Mouse (Mus musculus) embryonic facial prominence, embryonic 15.5 days (tissue): ENCODE results near the gene Rps6kb2. TPM values are rescaled to one million over a fixed set of nuclear protein-coding genes. Genes with fewer than 3 reads are reported as not detected.
"Not testable (repeated sequence)": the region's sequence is repeated elsewhere in the genome, so short reads cannot be mapped to it uniquely, and the experiment has no call there.

Experiments used
- ATAC-seq: fragments of 200-750 bp; cut with Nextera tagmentation; 2 replicates; pipeline ENCODE4 v1.8.0; 2017; ENCODE audit warnings: low read depth, moderate TSS enrichment; ENCODE audit not compliant: insufficient number of reproducible peaks, low FRiP score, low TSS enrichment
- H3K27ac ChIP-seq: fragments of 300-500 bp; sonication (generic); replicated peaks from 2 replicates; pipeline ENCODE4 v1.5.1; 2015; ENCODE audit warnings: mild to moderate bottlenecking, inconsistent platforms
- H3K27me3 ChIP-seq: fragments of 300-500 bp; sonication (generic); 2 replicates; pipeline ENCODE4 v1.6.1; 2015; ENCODE audit warnings: inconsistent platforms
- H3K36me3 ChIP-seq: fragments of 300-500 bp; sonication (generic); 2 replicates; pipeline ENCODE4 v1.6.1; 2015; ENCODE audit warnings: mild to moderate bottlenecking, inconsistent platforms
- H3K4me1 ChIP-seq: fragments of 300-500 bp; sonication (generic); 2 replicates; pipeline ENCODE4 v1.6.1; 2015; ENCODE audit warnings: inconsistent platforms
- H3K4me2 ChIP-seq: fragments of 300-500 bp; sonication (generic); replicated peaks from 2 replicates; pipeline ENCODE4 v1.6.1; 2015; ENCODE audit warnings: mild to moderate bottlenecking, inconsistent platforms
- H3K4me3 ChIP-seq: fragments of 300-500 bp; sonication (generic); replicated peaks from 2 replicates; pipeline ENCODE4 v1.5.1; 2015; ENCODE audit warnings: mild to moderate bottlenecking, inconsistent platforms
- H3K9ac ChIP-seq: fragments of 300-500 bp; sonication (generic); 2 replicates; pipeline ENCODE4 v1.6.1; 2015; ENCODE audit warnings: inconsistent platforms
- H3K9me3 ChIP-seq: fragments of 300-500 bp; sonication (generic); replicated peaks from 2 replicates; pipeline ENCODE4 v1.6.1; 2016; ENCODE audit warnings: inconsistent platforms
- WGBS: fragments of 180-500 bp; shearing (Covaris S2); methylation state at CpG from one replicate; pipeline ENCODE4 v1.1.7; 2015; 5-methylcytosine and 5-hydroxymethylcytosine counted together
- polyA plus RNA-seq: library from polyadenylated mRNA; unstranded; fragments of >200 nt; fragmentation: Nextera tagmentation; extraction: Ambion mirVana; gene quantifications from 2 replicates; pipeline ENCODE4 v1.2.1, GENCODE M21; 2015

The Rps6kb2 gene
- polyA plus RNA-seq, 1 experiment from 2014 or later: 70.4 TPM

DNA sequence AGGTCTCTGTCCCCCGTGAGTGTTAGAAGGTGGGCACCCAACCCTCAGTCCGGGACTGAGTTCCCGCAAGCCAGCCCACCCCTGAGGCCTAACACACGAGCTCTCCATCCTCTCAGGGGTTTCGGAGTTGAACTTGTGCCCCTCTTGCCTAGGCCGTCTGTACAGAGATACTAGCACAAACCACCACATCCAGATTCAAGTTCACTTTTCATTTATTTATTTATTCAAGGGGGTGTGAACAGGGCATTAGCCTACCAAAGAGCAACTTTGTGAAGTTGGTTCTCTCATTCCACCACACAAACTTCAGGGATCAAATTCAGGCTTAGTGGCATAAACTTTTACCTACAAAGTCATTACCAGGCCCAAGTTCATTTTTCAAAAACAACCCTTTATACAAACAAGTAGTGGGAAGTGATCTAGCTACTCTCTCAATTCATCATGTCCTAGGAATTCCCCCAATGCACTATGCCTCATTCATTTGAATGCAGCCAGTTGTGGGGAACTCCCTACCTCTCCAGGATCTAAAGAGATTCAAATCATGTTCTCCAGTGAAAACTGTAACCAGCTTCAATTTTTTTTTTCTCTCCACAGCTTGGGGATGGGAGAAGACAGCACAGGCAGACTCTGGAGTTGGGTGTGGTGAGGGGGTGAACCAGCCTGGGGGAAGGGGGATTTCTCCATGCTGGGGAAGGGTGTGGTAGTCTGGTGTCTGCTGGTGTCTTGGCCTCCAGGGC is 27.8 kb downstream of the Rps6kb2 start:
- not testable (repeated sequence) for H3K27me3 ChIP-seq, ATAC-seq, H3K4me1 ChIP-seq, H3K4me3 ChIP-seq, H3K9ac ChIP-seq, H3K9me3 ChIP-seq, H3K4me2 ChIP-seq, H3K27ac ChIP-seq
- peaks cover 22% of the 10 kb centered on the region for H3K36me3 ChIP-seq
- WGBS: 77% methylated on average over 6 of the region's 6 CpGs

DNA sequence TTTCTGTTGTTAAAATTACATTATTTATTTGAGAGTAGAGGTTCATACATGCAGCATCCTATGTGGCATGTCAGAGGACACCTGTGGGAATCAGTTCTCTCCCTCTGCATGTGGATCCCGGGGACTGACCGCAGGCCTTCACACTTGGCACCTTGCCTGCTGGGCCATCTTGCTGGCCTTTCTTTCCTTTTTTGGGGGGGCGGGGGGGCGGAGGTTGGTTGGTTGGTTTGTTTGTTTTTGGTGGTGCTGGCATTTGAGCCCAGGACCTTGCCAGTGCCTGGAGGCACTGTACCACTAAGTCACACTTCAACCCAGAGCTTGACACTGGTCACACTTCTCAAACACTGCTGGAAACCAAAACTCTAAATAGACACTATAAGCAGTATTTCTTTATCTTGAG is 28.8 kb downstream of the Rps6kb2 start:
- no peak overlapping the region for H3K9ac ChIP-seq
- no peak overlapping the region for H3K4me2 ChIP-seq
- no peaks in the 10 kb centered on the region for H3K4me1 ChIP-seq
- H3K27me3 ChIP-seq: no peaks in the 10 kb centered on the region
- no peak for ATAC-seq
- peaks cover 31% of the 10 kb centered on the region for H3K36me3 ChIP-seq
- no peaks in the 10 kb centered on the region for H3K9me3 ChIP-seq
- no peak overlapping the region for H3K4me3 ChIP-seq
- H3K27ac ChIP-seq: no peak overlapping the region
- 84% methylated on average over 4 of the region's 4 CpGs for WGBS

DNA sequence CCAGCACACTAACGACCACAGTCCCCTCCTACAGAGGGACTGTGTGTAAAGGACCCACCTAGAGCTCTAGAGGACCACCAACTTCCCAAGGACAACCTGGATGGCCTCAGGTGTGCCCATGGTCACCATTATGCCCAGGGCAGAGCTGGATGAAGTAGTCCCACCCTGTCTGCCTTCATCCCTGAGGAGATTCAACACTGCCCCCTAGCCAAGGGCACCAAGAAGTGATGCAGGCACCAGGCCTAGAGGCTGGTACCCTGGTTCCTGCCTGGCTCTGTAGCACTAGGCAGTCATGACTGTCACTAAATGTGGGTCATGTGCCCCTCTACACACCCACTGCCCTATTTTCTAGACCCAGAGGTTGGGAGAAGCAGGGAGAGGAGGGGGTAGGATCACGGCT is 31.4 kb downstream of the Rps6kb2 start:
- WGBS: 84% methylated on average over 2 of the region's 2 CpGs
- H3K9me3 ChIP-seq: no peaks in the 10 kb centered on the region
- H3K27ac ChIP-seq: no peak overlapping the region
- H3K36me3 ChIP-seq: peaks cover 44% of the 10 kb centered on the region
- no peak for ATAC-seq
- H3K4me2 ChIP-seq: no peak overlapping the region
- H3K4me3 ChIP-seq: no peak overlapping the region
- no peaks in the 10 kb centered on the region for H3K27me3 ChIP-seq
- H3K4me1 ChIP-seq: peaks cover 10% of the 10 kb centered on the region
- H3K9ac ChIP-seq: no peak overlapping the region

DNA sequence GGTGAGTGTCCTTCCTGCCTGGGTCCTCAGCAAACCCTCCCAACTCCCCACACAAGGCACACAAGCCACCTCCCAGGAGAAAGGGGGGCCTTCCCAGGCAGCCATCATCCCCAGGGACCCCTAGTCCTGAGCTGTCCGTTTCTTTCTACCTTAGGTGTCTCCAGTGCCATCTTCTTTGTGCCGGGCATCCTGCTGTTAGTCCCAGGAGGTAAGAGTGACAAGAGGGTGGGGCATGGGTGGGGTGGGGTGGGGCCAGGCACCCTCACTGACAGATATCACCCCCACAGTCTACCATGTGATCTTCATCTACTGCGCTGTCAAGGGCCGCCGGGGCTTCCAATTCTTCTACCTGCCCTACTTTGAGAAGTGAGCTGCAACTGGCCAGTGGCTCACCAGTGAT is 32.1 kb downstream of the Rps6kb2 start:
- Histone ChIP-seq H3K4me3 (no peak overlapping the region), H3K9me3 (no peaks in the 10 kb centered on the region), H3K4me1 (peaks cover 15% of the 10 kb centered on the region), H3K27me3 (no peaks in the 10 kb centered on the region), H3K36me3 (peaks cover 44% of the 10 kb centered on the region), H3K4me2 (no peak overlapping the region), H3K27ac (no peak overlapping the region), H3K9ac (no peak overlapping the region)
- no peak for ATAC-seq
- 86% methylated on average over 5 of the region's 5 CpGs for WGBS

DNA sequence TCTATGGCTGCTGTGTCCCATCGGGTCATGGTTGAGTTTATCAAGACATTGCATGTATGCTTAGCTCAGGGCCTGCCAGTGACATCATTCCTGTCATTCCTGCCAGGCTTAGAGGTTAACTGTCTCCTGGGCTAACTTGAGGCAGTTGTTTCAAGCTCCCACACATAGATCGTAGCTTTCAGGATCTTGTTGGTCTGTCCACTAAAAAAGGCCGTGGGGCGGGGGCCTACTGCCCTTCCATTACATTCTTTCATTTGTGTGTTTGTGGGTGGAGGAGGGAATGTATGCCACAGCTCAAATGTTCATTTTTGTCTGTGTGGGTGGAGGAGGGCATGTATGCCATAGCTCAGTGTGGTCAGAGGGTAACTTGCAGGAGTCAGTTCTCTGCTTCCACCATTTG is 33.0 kb downstream of the Rps6kb2 start:
- no peak for ATAC-seq
- Histone ChIP-seq H3K4me3 (no peak overlapping the region), H3K4me1 (peaks cover 17% of the 10 kb centered on the region), H3K9ac (no peak overlapping the region), H3K4me2 (no peak overlapping the region), H3K27me3 (no peaks in the 10 kb centered on the region), H3K27ac (no peak overlapping the region), H3K36me3 (peaks cover 44% of the 10 kb centered on the region), H3K9me3 (no peaks in the 10 kb centered on the region)
- 86% methylated on average over 4 of the region's 4 CpGs for WGBS

DNA sequence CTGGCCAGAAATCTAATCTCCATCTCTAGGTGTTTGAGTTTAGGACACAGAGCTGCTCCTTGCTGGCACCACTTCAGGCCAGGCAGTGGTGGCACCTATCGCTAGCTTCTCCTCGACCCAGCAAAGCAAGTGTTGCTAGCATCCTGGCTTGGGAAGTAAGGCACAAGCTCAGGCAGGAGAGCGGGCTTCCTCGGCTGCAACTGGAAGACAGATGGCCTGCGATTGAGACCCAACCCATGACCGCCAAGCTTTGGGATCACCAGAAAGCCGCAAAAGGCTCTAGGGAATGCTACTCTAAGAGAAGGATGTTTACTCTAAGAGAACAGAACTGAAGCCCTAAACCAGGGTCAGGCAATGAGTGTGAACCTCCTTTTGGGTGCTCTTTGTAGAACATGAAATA is 33.7 kb downstream of the Rps6kb2 start:
- Histone ChIP-seq H3K27me3 (no peaks in the 10 kb centered on the region), H3K4me2 (no peak overlapping the region), H3K4me1 (peaks cover 23% of the 10 kb centered on the region), H3K9me3 (no peaks in the 10 kb centered on the region), H3K9ac (no peak overlapping the region), H3K36me3 (peaks cover 44% of the 10 kb centered on the region), H3K27ac (no peak overlapping the region), H3K4me3 (no peak overlapping the region)
- ATAC-seq: no peak
- WGBS: 91% methylated on average over 7 of the region's 7 CpGs

DNA sequence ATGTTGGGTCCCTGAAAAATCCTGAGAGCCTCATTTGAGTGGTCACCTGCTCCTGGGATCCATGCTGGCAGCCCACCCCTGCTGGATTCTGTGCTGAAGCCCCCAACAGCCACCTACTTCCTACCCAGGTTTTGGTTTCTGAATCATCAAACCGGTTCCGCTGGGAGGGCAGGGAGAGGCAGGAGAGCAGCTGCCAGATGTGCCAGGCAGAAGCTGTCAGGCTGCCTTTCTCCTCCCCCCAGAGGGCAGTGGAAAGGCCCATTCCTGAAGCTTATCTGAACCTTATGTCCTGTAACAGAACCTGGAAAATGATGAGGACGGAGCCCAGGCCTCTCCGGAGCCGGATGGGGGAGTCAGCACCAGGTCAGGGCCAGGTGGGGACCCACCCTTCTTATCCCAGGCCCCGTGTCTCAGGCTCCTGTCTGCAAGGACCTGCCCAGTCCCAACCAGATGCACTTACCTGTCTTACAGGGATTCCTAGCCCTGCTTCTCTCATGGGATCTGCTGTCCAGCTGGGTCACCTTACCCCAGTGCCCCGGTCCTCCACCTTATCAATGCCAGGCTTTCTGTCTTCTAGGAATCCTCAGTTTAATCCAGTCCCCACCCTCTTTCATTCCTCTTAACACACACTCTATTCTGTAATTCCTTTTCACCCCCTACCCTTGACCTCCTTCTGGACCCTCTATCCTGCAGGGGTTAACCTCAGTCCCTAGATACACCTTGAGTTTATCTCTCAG is 36.2 kb downstream of the Rps6kb2 start:
- Histone ChIP-seq H3K36me3 (peaks cover 34% of the 10 kb centered on the region), H3K4me1 (peaks cover 29% of the 10 kb centered on the region), H3K27me3 (no peaks in the 10 kb centered on the region), H3K4me2 (peak overlapping the region; percentile 72), H3K9ac (peak overlapping the region; percentile 81), H3K4me3 (peak overlapping the region; percentile 85), H3K9me3 (no peaks in the 10 kb centered on the region), H3K27ac (peak overlapping the region; percentile 83)
- no peak for ATAC-seq
- 37% methylated on average over 7 of the region's 7 CpGs for WGBS

DNA sequence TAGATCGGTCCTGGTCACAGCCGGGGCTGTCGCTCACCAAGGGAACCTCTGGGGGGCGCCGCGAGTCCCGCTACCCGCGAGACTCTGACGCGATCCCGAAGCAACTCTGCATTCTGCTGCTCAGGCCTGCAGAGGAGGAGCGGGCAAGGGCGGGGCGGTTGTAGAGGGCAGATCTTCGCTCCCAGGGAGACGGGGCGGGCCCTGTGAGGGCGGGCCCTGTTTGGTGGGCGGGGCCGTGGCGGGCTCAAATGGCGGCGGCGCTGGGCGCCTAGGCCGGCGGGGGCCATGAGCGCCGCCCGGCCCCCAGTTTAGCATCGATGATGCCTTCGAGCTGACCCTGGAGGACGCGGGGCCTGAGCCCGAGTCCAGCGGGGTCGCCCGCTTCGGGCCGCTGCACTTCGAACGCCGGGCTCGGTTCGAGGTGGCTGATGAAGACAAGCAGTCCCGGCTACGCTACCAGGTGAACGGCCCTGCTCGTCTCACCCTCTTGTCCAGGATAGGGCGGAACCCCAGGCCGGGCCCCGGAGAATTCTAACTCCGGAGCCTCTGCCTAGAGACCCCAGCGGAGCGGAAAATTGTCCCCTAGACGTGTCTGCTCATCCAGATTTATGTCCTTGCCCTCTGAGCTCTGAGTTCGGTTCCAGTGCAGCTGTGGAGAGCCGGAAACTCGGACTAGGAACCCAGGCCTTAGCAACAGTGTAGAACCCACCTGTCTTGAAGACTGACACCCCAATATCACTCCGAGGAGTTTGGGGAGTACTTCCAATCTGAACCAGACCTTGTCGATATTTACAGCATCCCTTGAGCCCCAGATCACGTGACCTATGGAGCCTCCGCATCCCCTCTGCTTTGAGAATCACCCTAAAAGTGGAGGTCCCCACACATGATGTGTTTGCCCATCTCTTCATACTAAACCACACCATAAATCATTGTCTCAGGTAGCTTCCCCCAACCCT is 37.1 kb downstream of the Rps6kb2 start, which contains the start of gene Aip:
Gene Aip (minus strand): TSS at position 118 of the 956 bp plus-strand sequence.
- WGBS: under 1% methylated on average over 63 of the region's 64 CpGs
- H3K4me3 ChIP-seq: peak within 1 kb of the TSS; percentile 85

DNA sequence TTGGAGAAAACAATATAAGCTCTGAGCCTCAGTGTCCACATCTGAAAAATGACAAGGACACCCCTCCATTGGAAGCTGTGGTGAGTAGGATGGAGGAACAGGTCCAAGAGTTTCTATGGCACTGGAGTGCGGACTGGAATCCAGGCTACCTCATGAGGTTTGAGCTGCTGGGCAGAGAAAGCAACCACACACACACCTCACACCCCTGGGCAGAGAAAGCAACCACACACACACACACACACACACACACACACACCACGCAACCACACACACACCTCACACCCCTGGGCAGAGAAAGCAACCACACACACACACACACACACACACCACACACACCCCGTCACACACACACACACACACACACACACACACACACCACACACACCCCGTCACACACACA is 37.9 kb downstream of the Rps6kb2 start:
- Histone ChIP-seq H3K36me3 (peaks cover 22% of the 10 kb centered on the region), H3K4me2 (peak overlapping the region; percentile 72), H3K4me1 (peaks cover 37% of the 10 kb centered on the region), H3K27ac (peak overlapping the region; percentile 79), H3K4me3 (peak overlapping the region; percentile 85), H3K9ac (0 out of 2 replicates have a peak overlapping the region, but pooled peaks have one; percentile 22)
- H3K27me3 ChIP-seq, H3K9me3 ChIP-seq: not testable (repeated sequence)
- WGBS: 17% methylated on average over 3 of the region's 4 CpGs
- peak; percentile 11; the same call in 1 of the 2 replicates for ATAC-seq

More for the DNA sequence above, 37.1 kb downstream of the Rps6kb2 start, which contains the start of gene Aip:
- no peaks in the 10 kb centered on the region for H3K9me3 ChIP-seq
- peaks cover 29% of the 10 kb centered on the region for H3K4me1 ChIP-seq
- ATAC-seq: peak; percentile 94
- H3K4me2 ChIP-seq: peak within 1 kb of the TSS; percentile 72
- H3K27me3 ChIP-seq: no peaks in the 10 kb centered on the region
- peak within 1 kb of the TSS; percentile 83 for H3K27ac ChIP-seq
- H3K36me3 ChIP-seq: peaks cover 25% of the 10 kb centered on the region
- peak within 1 kb of the TSS; percentile 81 for H3K9ac ChIP-seq

DNA sequence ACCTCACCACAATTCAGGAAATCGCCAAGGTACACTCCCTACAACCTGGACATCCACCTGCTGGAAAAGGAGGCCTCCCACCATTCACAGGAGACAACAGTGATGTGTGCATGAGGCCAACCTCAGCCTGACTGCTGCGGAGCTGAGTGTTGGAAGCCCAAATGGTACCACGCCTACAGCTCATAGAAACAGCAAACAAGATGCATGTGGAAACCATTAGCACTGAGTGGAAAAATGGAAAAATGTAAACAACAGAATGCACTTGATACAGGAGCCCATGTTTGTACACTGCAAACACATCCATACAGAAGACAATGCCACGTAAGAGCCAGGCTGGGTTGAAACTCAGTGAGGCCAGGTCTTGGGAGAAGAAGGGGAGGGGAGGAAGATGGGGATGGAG is 38.7 kb downstream of the Rps6kb2 start:
- Histone ChIP-seq H3K9ac (no peak overlapping the region), H3K27me3 (no peaks in the 10 kb centered on the region), H3K4me3 (0 out of 2 replicates have a peak overlapping the region, but pooled peaks have one; percentile 16), H3K36me3 (peaks cover 14% of the 10 kb centered on the region), H3K4me2 (peak overlapping the region; percentile 72), H3K4me1 (peaks cover 44% of the 10 kb centered on the region), H3K27ac (peak overlapping the region; percentile 79), H3K9me3 (no peaks in the 10 kb centered on the region)
- 51% methylated on average over 4 of the region's 4 CpGs for WGBS
- no peak for ATAC-seq
